Mouse (Mus musculus) gonadal fat pad, adult 2 months (tissue): ENCODE measurements around the gene Sec22c. TPM values are rescaled to one million over a fixed set of nuclear protein-coding genes. Genes with fewer than 3 reads are reported as not detected.
A peak's percentile ranks its signal among the peaks of the same experiment; 100 is the strongest.

Experiments used
- DNase-seq: peaks from one replicate; pipeline ENCODE4 v3.0.0-alpha.2; 2012; ENCODE audit warnings: low read depth
- polyA plus RNA-seq: library from polyadenylated mRNA; depleted of rRNA; stranded (reverse); fragments of >200 nt; gene quantifications from 2 replicates; pipeline ENCODE4 v1.2.3, GENCODE M21; 2012

The Sec22c gene
- polyA plus RNA-seq, 1 experiment = 12.1 TPM

DNA sequence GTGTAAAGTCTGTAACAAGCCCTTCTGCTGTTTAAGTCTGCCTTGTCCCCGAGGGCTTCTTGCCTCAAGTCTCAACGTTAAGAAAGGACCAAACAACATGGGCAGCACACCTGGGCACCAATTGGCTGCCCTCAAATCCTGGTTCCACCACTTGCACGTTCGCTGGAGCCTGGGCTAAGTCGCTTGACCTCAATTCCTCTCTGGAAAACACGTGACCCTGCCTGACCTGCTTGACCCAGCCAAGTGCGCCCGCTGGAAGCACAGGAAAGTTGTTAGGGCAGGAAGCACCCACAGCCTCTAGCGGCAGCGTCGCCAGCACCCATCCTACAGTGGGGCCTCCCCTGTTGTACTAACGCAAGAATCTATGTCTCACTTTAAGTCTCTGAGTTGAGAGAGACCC lies 10.6 kb downstream of the Sec22c start:
- no peak for DNase-seq

DNA sequence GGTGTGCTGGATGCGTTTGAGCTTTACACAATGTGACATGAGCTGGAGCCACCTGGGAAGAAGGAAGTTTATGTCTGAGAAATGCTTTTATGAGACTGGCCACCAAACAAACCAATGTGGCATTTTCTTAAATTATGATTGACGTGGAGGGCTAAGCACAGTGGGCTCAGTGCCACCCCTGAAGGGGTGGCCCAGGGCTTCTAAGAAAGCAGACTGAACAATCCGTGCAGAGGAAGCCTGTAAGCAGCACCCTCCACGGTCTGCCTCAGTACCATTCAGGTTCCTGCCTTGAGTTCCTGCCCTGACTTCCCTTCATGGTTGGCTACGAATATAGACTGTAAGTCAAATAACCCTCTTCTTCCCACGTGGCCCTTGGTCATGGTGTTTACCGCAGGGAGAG lies 14.6 kb downstream of the Sec22c start:
- no peak for DNase-seq

DNA sequence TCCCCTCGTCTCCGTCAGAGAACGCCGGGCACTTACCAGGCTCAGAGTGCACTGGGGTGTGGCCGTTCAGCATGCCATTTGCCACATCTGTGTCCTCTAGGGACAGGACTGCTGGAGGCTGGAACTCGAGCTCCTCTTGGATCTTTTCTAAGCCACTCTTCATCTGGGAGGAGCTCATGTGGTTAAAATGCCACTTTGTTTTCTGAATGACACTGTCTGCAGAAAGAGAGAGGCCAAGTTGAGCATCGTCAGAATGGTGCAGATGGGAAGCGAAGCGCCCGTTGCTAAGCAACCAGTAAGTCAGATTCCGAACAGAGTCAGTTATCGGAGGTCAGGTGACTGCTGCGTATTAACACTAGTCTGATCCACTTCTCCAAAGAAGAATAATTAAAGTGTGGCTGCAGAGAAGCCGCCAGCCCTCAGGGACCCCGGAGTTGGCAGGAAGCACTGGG lies 15.1 kb downstream of the Sec22c start:
- no peak for DNase-seq

DNA sequence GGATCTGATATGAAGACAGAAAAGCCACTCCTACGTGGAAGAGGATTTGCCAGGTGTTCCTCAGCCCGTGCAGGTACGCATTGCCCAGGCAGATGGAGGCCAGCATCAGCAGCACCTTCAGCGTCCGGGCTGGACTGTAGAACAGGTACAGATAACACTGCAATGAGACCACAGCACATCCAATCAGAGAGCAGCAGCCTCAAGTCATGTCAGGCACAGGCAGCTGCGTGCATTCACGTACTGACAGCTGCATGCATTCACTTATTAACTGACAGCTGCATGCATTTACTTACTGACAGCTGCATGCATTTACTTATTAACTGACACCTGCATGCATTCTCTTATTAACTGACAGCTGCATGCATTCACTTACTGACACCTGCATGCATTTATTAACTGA lies 20.6 kb downstream of the Sec22c start:
- DNase-seq = no peak

DNA sequence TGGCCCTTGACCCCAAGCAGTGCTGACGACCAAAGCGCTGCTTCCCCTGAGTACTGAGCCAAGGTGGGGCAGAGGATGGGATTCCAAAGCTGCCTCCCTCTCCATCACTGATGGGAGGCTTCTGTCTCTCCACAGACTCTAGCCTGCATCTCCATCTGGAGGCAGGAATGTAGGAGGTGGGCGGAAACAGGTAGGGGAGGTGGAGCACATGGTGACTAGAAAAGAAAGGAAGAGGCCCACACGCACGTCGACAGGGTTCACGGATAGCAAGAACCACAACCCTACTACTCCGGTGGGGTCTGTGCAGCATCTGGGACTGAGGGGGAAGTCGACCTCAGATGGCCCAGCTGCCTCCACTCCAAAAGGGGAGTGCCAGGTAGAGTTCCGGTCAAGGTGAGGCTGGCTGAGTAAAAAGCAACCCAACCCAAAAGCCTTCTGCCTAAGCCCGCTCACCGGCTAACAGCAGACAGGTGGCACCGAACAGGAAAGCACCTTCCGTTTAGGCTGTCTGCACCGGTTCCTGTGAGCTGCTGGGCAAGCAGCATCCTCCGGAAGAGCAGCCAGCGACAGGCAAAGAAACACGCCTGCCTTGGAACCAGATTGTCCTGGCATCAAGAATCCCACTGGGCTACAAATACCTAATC lies 23.1 kb downstream of the Sec22c start:
- no peak for DNase-seq

DNA sequence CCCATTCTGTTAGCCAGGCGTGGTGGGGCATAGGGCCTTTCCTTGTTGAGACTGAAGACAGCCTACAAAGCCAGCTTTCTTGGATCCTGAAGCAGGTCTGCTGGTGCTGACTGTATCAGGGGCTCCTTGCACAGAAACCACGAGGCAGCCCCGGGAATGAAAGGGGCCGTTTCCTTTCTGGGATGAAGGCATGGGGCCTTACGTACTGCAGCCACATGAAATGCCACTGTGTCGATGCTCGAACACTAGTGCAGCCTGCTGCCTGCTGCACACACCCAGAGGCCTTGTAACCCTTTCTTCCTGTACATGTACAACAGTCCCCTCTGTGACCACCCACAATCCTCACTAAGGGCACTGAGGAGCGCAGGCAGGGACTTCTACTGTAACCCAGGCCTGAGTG lies 24.1 kb downstream of the Sec22c start:
- no peak for DNase-seq

DNA sequence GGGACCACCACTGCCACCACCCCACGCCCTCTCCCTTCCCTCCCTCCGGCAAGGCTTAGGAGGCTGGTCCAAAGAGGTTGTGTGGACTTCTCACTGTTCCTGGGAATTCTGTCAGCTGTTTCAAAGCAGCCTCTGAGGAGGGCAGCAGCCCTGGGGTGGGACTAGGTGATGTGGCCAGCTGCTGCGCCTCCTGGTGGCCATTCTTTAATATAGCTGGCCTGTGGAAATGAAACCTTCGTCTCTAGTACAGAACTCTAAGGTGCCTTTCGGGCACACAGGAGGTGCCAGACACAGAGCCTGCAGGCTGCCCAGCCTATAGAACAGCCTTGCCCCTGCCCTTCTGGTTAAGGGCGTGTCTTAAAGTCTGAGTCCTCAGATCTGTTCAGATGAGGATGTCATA lies 25.7 kb downstream of the Sec22c start:
- DNase-seq = no peak

DNA sequence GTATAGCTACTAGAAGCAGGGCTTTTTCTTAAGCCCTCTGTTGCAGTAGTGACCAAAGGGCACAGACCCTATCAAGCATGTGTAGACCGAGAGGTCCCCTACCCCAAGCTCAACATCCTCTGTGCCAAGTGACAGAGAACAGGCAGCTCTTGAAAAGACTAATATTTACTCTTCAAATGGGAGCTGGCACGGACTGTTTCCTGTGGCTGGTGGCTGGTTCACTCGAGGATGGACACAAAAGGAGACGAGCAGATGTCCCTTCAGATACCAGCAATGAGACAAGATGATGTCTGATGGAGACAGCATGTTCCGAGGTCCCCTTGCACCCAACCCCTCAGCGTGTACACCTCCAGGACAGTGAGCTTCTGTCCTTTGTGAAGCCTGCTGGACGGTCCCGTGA lies 27.8 kb downstream of the Sec22c start:
- DNase-seq = no peak

DNA sequence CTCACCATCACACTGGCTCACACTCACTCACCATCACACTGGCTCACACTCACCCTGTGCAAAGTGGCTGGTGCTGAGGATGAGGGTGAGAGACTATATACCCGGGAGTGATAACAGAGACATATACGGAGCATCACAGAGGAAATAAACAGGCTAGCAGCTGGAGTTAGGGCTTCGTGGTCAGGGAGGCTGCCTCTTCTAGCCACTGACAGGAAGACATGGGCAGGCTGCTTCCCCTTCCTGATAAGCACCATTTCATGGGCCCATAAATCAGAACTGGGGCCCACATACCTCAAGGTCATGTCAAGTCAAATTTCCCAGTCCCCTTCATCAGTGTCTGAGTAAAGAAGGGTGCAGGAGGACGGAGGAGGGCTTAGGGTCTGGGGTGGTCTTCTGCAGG lies 28.2 kb downstream of the Sec22c start:
- DNase-seq = no peak

DNA sequence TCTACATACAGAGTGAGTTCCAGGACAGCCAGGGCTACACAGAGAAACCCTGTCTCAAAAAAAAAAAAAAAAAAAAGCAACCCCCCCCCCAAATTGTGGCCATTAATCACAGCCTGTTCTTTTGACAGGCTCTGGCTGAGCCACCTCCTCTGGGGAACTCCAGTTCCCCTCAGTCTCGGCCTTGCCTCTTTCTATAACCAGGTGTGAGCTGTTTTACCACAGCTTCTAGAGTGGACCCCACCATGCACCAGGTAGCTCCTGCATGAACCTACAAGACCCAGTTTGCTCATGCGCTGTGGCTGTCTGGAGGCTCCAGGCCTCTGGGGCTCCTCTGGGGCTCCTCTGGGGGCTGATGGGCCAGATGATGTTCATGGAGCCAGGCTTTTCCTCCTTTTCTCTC lies 29.7 kb downstream of the Sec22c start:
- no peak for DNase-seq

DNA sequence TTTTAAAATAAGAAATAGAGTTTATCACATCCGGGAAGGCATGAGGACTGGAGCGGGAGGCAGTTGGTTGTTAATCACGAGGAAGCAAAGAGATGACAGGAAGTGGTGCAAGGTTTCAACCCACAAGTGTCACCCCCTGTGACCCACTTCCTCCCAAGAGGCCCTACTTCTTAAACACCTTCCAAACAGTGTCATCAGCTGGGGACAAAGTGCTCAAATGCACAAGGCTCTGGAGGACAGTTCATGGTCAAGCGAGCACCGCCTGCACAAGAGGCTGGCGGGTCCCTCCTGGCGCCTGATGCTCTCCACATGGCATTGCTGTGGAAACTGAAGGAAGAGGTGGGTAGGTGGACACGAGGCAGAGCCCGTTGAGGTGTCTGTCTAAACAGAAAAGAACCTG lies 30.3 kb downstream of the Sec22c start:
- no peak for DNase-seq

DNA sequence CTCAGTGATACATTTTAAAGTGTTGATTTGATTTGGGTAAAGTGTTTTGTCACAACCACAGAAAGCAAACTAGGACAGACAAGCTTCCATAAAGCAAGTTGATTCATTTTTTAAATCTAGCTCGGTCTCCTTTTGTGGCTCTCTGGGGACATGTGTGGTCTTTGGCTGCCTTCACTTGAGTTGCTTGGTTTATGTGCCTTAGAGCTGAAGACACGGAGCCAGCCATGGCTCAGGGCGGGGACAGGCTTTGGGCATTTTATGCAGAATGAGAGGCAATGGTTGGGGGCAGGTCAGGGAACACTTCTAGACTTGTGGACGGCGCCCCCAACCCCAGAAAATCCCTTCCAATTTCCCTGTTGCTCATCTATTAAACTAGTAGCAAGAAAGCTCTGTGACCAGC lies 31.6 kb downstream of the Sec22c start:
- DNase-seq = no peak

DNA sequence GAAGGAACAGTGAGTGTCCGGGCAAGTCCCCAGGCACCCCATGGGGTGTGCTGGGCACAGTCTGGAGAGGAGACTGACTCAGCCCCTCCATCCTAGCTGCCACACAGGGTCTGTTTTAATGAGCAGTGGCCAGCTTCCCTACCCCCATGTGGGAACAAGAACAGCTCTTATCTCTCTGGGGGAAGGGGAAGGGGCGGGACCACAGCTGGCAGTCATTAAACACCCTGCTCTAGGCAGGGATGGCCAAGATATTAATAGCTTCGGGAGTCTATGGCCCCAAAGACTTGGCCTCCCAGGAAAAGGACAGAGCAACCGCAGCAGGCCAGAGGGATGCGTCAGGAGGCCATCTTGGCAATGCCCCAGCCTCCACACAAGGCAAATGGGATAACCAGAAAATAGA lies 33.0 kb downstream of the Sec22c start:
- DNase-seq = no peak

DNA sequence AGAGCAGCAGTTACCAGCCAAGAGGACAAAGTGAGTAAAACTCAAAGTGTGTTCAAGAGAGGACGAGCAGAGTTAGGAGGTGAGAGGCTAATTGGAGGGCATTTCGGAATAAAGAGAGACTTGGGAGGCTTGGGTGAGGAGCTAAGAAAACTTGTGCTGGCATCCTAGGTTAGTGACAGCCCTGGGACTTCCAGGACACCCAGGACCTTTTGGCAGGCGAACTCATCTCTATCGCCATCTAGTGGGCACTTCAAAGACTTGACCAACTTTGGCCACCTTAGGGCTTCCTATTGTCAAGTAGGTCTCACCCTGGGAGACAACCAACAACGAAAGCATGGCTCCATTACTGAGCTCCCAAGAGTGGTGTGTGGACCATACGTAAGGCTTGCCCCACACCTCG lies 34.0 kb downstream of the Sec22c start:
- no peak for DNase-seq

DNA sequence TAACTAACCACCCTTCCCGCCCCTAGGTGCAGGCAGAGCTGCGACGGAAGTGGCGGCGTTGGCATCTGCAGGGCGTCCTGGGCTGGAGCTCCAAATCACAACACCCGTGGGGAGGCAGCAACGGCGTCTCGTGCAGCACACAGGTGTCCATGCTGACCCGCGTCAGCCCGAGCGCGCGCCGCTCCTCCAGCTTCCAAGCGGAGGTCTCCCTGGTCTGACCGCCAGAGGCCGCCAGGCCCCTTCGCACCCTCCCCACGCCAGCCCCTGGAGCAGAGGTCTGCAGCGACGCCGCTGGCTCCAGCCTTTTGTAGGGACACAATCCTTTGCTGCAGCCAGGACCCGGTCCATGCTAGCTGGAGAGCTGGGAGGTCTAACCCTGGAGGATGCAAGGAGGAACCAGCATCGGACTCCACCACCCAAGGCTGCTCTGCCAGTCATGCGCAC lies 35.9 kb downstream of the Sec22c start:
- DNase-seq = no peak

DNA sequence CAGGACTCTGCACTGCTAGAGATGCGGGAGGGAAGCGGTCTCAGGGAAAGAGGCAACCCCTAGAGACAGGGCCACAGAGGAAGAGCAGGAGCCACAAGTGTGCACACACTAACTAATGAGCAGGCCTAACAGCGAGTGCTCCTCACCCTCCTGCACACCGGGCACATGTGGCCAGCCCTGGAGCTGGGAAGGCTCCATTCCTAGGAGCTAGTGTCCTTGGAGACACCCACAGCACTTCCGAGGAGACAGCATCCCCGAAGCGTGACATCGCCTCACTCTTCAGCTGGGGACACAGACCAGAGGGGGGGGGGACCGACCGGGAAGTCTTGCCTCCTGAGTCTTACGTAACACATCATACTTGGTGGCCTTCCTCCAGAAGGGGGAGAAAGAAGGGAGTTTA lies 37.5 kb downstream of the Sec22c start:
- no peak for DNase-seq

DNA sequence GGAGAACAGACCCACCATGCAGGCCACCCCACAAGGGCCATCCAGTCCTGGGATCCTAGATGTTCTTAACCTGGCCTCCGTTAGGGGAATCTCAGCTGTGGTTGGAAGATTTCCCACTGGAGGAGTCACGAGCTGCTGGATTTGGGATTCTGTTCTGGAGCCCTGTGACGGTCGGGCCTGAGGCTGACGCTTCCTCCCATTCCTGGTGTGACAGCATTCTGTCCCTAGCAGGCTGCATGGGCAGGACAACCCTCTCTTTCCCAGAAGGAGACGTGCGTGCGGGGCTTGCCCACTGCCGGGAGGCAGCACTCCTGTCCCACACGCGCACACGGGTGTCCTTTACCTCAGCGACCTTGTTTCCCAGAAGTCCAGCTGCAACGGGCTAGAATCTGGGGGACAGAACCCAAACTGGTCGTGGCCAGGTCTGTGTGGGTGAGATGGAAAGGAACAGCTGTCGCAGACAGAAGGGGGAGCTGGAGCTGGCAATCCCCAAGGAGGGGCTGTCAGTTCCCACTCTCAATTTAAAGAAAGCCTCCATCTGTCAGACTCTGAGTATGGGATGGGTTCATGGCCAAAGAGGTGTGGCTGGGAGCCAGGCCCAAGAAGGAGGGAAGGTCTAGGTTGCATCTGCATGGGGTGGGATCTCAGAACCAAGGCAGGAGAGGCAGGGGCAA lies 38.2 kb downstream of the Sec22c start:
- no peak for DNase-seq

DNA sequence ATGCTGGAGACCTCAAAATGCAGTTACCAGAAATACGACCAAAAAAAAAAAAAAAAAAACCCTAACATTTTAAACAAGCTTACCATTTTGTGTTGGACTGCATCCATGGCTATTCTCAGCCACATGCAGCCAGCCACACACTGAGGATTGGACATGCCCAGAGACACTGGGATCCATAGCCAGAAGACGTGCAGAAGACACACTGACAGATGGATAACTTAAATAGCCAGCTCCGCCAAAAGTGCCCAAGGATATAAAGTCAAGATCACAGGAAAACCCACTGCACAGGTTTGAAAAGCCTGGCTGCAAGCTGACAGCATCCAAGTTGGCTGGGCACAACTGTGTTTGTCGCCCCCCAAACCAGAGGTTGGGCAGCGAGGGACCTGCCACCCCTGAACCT lies 41.2 kb downstream of the Sec22c start:
- DNase-seq = no peak

DNA sequence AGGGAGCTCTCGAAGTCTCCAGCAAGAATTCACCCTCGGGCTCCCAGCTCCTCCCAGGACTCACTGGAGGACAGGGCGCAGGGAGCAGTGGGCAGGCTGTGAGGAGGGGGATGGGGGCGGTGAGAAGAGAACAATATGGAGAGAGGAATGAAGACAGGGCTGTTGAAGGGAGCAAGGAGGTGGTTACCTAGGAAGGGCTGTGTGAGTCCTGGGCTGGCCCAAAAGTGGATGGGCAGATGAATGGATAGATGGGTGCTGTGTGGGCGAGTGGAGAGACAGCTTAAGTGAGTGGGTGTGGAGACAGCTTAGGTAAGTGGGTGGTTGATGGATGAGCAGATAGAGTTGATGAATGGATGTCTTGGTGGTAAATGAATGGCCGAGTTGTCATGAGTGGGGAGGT lies 41.8 kb downstream of the Sec22c start:
- no peak for DNase-seq

DNA sequence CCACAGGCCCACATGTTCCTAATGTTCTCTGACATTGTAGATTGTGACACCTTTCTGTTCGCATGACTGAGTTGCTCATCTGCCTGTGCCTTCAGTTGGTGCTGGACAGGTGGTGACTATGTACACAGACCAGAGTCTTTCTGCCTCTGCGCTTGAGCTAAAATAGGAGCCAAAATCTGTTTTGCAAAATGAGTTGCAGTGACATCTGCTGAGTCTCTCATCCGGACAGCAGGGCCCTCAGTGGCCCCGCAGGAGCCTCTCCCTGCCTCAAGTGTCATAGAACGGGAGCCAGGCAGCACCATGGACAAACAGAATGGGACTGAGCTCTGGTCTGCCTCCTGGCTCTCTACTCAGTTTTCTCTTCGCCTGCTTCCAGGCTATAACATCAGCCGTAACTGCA lies 45.5 kb downstream of the Sec22c start:
- DNase-seq = no peak

DNA sequence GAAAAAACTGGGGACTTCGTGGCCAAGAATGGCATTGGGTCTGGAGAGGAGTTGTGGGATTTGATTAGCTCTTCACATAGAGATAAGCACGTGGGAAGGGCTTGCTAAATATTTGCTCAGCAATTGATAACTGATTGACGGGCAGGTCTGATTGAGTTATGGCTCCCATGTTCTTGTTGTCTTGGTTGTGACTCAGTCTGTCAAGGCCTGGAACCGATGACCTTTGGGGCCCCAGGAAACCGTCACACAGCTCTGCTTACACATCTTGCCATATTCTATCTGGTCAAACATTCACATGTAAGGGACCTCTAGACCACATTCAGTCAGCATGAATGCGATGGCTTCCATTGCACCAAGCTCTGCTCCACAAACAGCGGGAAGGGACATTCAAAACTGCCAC lies 47.0 kb downstream of the Sec22c start:
- no peak for DNase-seq

DNA sequence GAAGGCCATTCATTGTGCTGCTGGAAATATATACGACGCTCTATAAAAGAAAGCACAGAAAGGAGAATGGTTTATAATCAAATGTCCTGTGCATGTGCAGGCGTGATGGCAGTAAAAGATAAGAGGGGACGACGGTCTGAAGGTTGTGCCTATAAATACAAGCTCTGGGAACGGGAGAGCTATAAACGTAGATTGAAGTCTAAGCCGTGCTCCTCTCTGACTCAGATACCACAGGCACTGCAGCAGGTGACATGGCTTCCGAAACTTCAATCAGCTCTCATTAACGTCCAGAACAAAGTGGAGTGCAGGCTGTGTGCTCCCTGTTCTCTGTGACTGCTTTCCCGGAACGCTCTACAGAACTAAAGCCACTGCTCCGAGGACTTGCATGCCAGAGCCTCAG lies 48.1 kb downstream of the Sec22c start:
- DNase-seq = no peak

DNA sequence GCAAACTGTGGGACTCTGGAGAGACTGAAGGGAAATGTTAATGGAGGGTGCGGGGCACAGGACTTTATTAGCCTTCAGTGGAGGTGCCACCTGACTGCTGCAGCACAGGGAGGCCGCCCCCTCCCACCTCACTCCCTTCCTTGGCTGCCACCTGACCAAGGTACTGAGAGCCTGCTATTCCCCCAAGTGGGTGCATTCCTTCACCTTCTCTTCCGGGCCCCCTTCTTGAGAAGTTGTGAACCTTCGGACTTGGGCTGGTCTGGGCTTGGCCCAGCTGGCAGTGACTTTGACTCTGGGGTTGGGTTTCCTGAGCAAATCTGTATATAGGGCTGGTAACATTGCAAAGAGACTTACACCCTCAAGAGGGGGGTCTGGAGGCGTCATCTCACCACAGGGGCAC lies 49.0 kb downstream of the Sec22c start:
- no peak for DNase-seq

DNA sequence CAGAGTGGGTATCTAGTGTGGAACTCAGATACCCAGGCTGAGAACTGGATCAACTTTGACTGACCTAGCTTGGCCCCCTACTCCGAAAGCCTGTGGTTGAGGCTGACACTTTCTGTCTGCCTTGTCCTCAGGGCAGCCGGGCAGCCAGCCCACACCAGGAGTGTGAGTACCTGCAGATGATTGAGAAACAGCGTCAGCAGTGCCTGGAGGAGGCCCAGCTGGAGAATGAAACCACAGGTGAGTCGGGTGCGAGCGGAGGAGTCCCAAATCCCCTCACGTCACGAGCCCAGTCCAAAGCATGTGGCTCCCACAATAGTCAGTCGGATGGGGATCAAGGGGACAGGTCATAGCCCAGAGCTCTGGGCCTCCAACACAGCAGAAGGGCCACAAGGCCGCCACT lies 51.6 kb downstream of the Sec22c start:
- DNase-seq = peak; percentile 88
